Mouse (Mus musculus) gastrocnemius, adult 18-20 months (tissue): ENCODE results near the gene Fan1. TPM values are rescaled to one million over a fixed set of nuclear protein-coding genes. Genes with fewer than 3 reads are reported as not detected.

Experiments
- DNase-seq: peaks from one replicate; pipeline ENCODE4 v3.0.0; 2021; ENCODE audit warnings: low spot score
- total RNA-seq, 2 experiments: library from RNA; stranded (reverse); gene quantifications; 2 replicates each; pipeline ENCODE4 v1.2.3; 2021

Gene Fan1
- total RNA-seq, 2 experiments from 2014 or later: 6.6 to 7.9 TPM

GRCm38 (mm10) chr7:64332686-64333085, 41.2 kb downstream of the Fan1 start:
- DNase-seq: no peak

GRCm38 (mm10) chr7:64331309-64331708, 42.6 kb downstream of the Fan1 start:
- no peak for DNase-seq

- DNase-seq: no peak
These were observed 46.4 kb downstream of the Fan1 start for GRCm38 (mm10) chr7:64327486-64327885.

- peak; percentile 83 for DNase-seq
These were observed 47.0 kb downstream of the Fan1 start for GRCm38 (mm10) chr7:64326892-64327291.

GRCm38 (mm10) chr7:64321658-64322057, 52.2 kb downstream of the Fan1 start:
- DNase-seq: no peak

- DNase-seq: no peak
These were observed 52.8 kb downstream of the Fan1 start for GRCm38 (mm10) chr7:64321125-64321524.

GRCm38 (mm10) chr7:64312811-64313210, 61.1 kb downstream of the Fan1 start:
- DNase-seq: no peak

GRCm38 (mm10) chr7:64310756-64311155, 63.1 kb downstream of the Fan1 start:
- no peak for DNase-seq

- no peak for DNase-seq
These were observed 63.7 kb downstream of the Fan1 start for GRCm38 (mm10) chr7:64310241-64310640.

Other genes with a start within 250 kb of the Fan1 start
- gene Trpm1, start 220.3 kb downstream of the Fan1 start, total RNA-seq: under 1 TPM; 0.16 to 0.55 TPM
- 10 to 100 TPM; 17.3 to 19.0 TPM for gene Mtmr10, start 86.4 kb downstream of the Fan1 start, total RNA-seq
- 10 to 100 TPM; 17.3 to 18.4 TPM for gene Mphosph10, start 18.2 kb upstream of the Fan1 start, total RNA-seq
- 100 to 1,000 TPM in 1 of 2 experiments, 10 to 100 TPM in 1; 97.0 to 111 TPM for gene Mcee, start 18.5 kb upstream of the Fan1 start, total RNA-seq
- gene Apba2, start 127.6 kb upstream of the Fan1 start, total RNA-seq: not detected